Mouse (Mus musculus) C2C12 (cell line): ENCODE data around the gene Bri3. TPM values are rescaled to one million over a fixed set of nuclear protein-coding genes. Genes with fewer than 3 reads are reported as not detected.
A peak's percentile ranks its signal among the peaks of the same experiment; 100 is the strongest.

Experiments used
- H3K27me3 ChIP-seq: one replicate; pipeline ENCODE4 v1.6.1; 2011; ENCODE audit not compliant: control insufficient read depth, insufficient read depth, insufficient read length
- H3K36me3 ChIP-seq: one replicate; pipeline ENCODE4 v1.6.1; 2011; ENCODE audit not compliant: control insufficient read depth, insufficient read depth
- H3K4me3 ChIP-seq: one replicate; pipeline ENCODE4 v1.5.1; 2011; ENCODE audit warnings: mild to moderate bottlenecking, control low read depth; ENCODE audit not compliant: poor library complexity, insufficient read depth, severe bottlenecking
- H3K79me2 ChIP-seq: one replicate; pipeline ENCODE4 v1.6.1; 2011; ENCODE audit not compliant: control insufficient read depth, insufficient read depth
- H3K79me3 ChIP-seq: one replicate; pipeline ENCODE4 v1.6.1; 2011; ENCODE audit warnings: low read depth, control low read depth
- H3ac ChIP-seq: one replicate; pipeline ENCODE3; 2011; ENCODE audit warnings: low read depth; ENCODE audit not compliant: control insufficient read depth, insufficient read length
- CEBPB ChIP-seq: IDR thresholded peaks from one replicate; pipeline ENCODE4 v1.6.1; 2011; ENCODE audit warnings: low read depth, mild to moderate bottlenecking, control low read depth, moderate library complexity
- CTCF ChIP-seq: IDR thresholded peaks from one replicate; pipeline ENCODE4 v1.5.1; 2011; ENCODE audit not compliant: control insufficient read depth, insufficient read depth, insufficient read length
- FOSL1 ChIP-seq: IDR thresholded peaks from one replicate; pipeline ENCODE4 v1.8.0; 2011; ENCODE audit warnings: mild to moderate bottlenecking, low read length; ENCODE audit not compliant: poor library complexity, insufficient read depth, severe bottlenecking
- MAX ChIP-seq: IDR thresholded peaks from one replicate; pipeline ENCODE4 v1.6.1; 2011; ENCODE audit warnings: mild to moderate bottlenecking, control low read depth
- MYOD1 ChIP-seq: IDR thresholded peaks from one replicate; pipeline ENCODE4 v1.6.1; 2011; ENCODE audit warnings: low read depth; ENCODE audit not compliant: control insufficient read depth, insufficient read length
- MYOG ChIP-seq: IDR thresholded peaks from one replicate; pipeline ENCODE4 v1.6.1; 2011; ENCODE audit not compliant: control insufficient read depth, insufficient read length; ENCODE audit errors: extremely low read depth
- USF1 ChIP-seq: IDR thresholded peaks from one replicate; pipeline ENCODE4 v1.6.1; 2011; ENCODE audit warnings: low read depth, mild to moderate bottlenecking, control low read depth, moderate library complexity
- polyA plus RNA-seq: library from polyadenylated mRNA; unstranded; fragments of >200 nt; fragmentation: generic; extraction: Trizol; gene quantifications from one replicate; pipeline ENCODE4 v1.2.1, GENCODE M21; 2012; ENCODE audit warnings: missing spikeins

The Bri3 gene
- polyA plus RNA-seq, 1 experiment: 121 TPM

DNA sequence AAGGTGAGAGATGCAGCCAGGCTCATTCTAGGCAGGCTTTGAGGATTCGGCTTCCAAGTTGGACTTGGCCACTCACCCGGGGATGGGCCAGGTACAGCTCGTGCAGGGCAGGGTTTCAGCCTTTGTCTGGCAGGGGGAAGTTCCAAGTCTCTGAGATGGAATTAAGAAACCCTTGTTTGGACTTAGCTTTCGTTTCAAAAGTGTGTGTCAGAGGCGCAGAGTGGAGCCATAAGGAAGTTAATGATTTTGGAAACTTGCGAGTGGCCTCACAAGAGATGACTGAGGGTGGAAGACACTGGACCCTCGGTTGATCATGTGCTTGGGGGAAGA lies 12.3 kb downstream of the Bri3 start:
- peaks cover 62% of the 10 kb centered on the region for H3K79me2 ChIP-seq
- H3K79me3 ChIP-seq: peaks cover 54% of the 10 kb centered on the region
- no peaks in the 10 kb centered on the region for H3K27me3 ChIP-seq
- H3ac ChIP-seq: peak overlapping the region; percentile 73
- TF ChIP-seq FOSL1 (no peak), MAX (no peak), MYOG (no peak), MYOD1 (no peak), CTCF (no peak), CEBPB (no peak), USF1 (no peak)
- peaks cover 11% of the 10 kb centered on the region for H3K36me3 ChIP-seq
- H3K4me3 ChIP-seq: peak overlapping the region; percentile 57

DNA sequence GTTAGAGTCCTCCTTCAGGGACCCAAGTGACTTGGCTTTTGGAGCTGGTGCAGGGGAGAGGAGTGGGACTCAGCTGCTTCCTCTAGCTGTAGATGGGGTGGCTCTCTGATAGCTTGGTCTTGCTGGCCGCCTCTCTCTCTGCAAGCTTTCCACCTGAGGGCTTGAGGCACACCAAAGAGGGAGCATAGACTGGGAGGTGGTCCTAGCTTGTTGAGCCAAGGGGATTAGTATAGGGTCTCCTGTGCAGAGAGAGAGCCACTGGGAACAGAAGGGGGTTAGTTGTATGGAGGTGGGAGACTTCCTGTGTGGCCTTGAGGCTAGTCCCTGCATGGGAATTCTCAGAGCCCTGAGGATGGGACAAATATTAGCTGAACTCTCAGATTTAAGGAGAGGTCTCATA lies 12.7 kb downstream of the Bri3 start:
- TF ChIP-seq USF1 (no peak), MAX (no peak), FOSL1 (no peak), MYOG (no peak), CEBPB (no peak), MYOD1 (no peak), CTCF (no peak)
- Histone ChIP-seq H3ac (peak overlapping the region; percentile 68), H3K79me3 (peaks cover 57% of the 10 kb centered on the region), H3K27me3 (no peaks in the 10 kb centered on the region), H3K4me3 (peak overlapping the region; percentile 57), H3K79me2 (peaks cover 66% of the 10 kb centered on the region), H3K36me3 (peaks cover 11% of the 10 kb centered on the region)

DNA sequence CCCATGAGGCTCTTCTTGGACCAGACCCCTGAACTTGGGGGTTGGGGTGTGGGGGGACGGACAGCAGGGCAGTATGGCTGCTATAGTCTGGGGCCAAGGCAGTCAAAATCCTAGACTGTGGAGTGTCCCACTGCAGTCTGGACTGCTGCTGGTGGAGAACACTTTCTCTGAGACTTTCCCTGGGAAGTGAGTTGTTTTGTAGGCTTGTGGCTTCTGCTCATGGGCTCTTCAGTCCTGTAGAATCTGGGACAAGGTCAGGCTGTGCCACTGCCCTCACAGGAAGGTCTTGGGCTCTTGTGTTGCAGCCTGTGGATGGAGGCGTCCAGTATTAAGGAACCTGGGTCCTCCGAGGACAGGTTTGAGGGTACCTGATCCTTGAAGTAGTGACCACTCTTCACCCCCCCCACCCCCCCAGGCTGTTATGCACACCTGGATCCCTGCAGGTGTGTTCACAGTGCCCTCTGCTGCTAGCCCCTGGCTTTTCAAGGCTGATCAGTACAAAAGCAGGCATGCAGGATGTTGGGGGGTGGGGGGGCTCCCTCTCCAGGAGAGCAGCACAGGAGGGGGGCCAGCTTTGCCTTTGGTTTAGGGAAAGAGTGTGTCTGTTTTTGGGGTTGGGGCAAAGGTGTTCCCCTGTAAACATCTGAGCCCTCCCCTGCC lies 13.3 kb downstream of the Bri3 start:
- H3K79me2 ChIP-seq: peaks cover 71% of the 10 kb centered on the region
- peaks cover 58% of the 10 kb centered on the region for H3K79me3 ChIP-seq
- peaks cover 11% of the 10 kb centered on the region for H3K36me3 ChIP-seq
- H3ac ChIP-seq: no peak overlapping the region
- no peaks in the 10 kb centered on the region for H3K27me3 ChIP-seq
- peak overlapping the region; percentile 6 for H3K4me3 ChIP-seq
- TF ChIP-seq MYOD1 (no peak), CEBPB (no peak), MAX (no peak), USF1 (no peak), FOSL1 (no peak), MYOG (no peak), CTCF (no peak)

DNA sequence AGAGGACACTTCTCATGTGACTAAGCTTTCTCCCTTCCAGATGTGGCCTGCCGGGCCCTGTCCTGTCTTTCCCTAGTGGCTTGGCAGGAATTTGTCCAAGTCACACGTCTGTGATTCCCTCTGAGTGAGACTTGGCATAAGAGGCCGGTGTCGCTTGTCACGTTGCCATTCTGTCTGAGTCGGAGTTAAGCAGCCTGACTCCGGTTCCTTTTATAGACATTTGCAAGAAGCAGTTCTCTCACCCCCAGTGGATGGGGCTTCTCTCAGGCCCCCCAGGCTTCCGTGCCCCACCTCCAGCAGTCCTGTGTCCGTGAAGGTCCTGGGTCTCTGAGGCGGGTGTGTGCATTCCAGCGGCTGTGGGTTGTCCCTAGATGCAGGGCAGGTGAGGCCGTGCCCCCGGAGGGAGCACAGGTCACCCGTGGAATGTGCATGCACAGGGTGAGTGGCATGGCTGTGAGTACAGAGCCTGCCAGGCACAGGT lies 13.9 kb downstream of the Bri3 start:
- H3K4me3 ChIP-seq: no peak overlapping the region
- peaks cover 77% of the 10 kb centered on the region for H3K79me2 ChIP-seq
- H3K36me3 ChIP-seq: peaks cover 11% of the 10 kb centered on the region
- H3K79me3 ChIP-seq: peaks cover 58% of the 10 kb centered on the region
- TF ChIP-seq MAX (no peak), MYOD1 (no peak), CTCF (no peak), USF1 (no peak), CEBPB (no peak), MYOG (no peak), FOSL1 (no peak)
- peak overlapping the region; percentile 34 for H3ac ChIP-seq
- no peaks in the 10 kb centered on the region for H3K27me3 ChIP-seq

DNA sequence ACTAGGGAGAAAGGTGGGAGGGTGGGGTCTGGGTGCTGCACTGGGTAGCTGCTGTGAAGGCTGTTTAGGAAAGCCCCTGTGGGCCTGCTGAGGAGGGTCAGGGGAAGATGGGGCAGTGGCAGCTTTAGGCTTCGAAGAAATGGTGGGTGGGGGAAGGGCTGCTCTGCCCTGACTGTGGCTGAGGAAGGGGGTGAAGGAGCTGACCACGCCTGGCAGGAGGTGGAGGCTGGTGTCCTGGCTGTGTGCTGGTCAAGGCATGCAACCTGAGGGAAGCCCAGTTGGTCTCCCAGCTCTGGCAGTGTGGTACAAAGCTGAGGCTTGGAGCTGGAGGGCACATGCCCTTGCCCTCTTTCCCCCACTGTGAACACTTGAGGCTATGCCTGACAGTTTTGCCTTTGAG lies 14.4 kb downstream of the Bri3 start:
- Histone ChIP-seq H3K79me2 (peaks cover 82% of the 10 kb centered on the region), H3K4me3 (no peak overlapping the region), H3K36me3 (peaks cover 11% of the 10 kb centered on the region), H3ac (no peak overlapping the region), H3K79me3 (peaks cover 61% of the 10 kb centered on the region), H3K27me3 (no peaks in the 10 kb centered on the region)
- TF ChIP-seq CEBPB: no peak
- no peak for TF ChIP-seq MYOG
- TF ChIP-seq FOSL1: no peak
- TF ChIP-seq MYOD1: no peak
- TF ChIP-seq USF1: no peak
- TF ChIP-seq CTCF: no peak

DNA sequence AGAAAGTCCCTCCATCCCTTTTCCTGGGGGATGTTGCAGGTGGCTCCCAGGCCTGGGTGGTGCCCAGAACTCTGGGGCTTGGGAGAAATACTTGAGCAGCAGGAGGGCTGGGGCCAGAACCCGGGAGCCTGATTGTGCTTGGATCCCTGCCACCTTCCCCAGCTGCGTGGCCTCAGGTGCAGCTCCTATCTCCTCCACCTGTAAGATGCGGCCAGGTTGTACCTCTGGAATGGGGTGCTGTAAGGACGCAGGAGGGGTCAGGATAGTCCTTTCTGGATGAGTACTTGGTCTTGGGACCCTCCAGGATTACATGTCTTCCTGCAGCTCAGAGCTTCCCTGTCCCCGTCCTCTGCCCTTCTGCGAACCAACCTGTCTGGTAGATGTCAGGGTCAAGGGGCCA lies 15.0 kb downstream of the Bri3 start:
- Histone ChIP-seq H3K79me3 (peaks cover 61% of the 10 kb centered on the region), H3K36me3 (peaks cover 11% of the 10 kb centered on the region), H3K79me2 (peaks cover 83% of the 10 kb centered on the region), H3K27me3 (no peaks in the 10 kb centered on the region), H3K4me3 (no peak overlapping the region), H3ac (no peak overlapping the region)
- TF ChIP-seq MYOG (no peak), FOSL1 (no peak), CEBPB (no peak), MYOD1 (no peak), USF1 (no peak), CTCF (no peak), MAX (no peak)
